Comparison of ENCODE assay signal across 8 mouse cellular contexts in the genomic region with DNA sequence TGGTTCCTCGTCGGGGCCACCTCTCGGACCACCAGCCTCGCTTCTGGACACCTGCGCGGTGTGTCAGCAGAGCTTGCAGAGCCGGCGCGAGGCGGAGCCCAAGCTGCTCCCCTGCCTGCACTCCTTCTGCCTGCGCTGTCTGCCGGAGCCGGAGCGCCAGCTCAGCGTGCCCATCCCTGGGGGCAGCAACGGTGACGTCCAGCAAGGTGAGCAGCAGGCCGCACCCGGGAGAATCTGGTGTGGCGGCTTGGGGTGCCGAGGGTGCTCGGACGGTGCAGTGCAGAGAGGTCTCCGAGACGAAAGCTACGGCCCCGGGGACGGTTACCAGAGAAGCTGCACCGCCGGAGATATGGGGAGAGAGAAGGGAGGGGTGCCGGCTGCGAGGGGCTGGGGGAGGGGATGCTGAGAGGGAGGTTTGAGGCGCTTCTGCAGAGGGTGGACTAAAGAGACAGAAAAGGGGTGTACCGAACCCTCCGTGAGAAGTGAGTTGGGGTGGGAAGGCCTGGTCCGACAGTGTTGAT. TPM values are rescaled to one million over a fixed set of nuclear protein-coding genes. Genes with fewer than 3 reads are reported as not detected.
A peak's percentile ranks its signal among the peaks of the same experiment; 100 is the strongest.
DNase-seq lines count a peak whose midpoint lies in the region; ATAC-seq lines count a peak whose summit lies in the region.

No protein-coding gene starts in this region.

- no peaks in the 10 kb centered on the region for H3K9me3 ChIP-seq in hindbrain, embryonic 15.5 days

- H3K4me2 ChIP-seq in hindbrain, embryonic 15.5 days: peak overlapping the region; percentile 96

- DNase-seq in R1 (ENCODE audit: low read depth, low spot score): peak; percentile 63
- DNase-seq in cerebellum, postnatal 10 days: peak; percentile 76 to 79
- DNase-seq in frontal cortex, postnatal 10 days (ENCODE audit: low spot score in 2 of 2): peak; percentile 40 to 60
- DNase-seq in left cerebral cortex, postnatal 14 days (ENCODE audit: low spot score in 2 of 2): peak; percentile 27 to 45
- peak; percentile 59 for DNase-seq in right cerebral cortex, postnatal 14 days
- peak; percentile 31 for DNase-seq in urinary bladder, postnatal 25 days (ENCODE audit: low spot score)

- ATAC-seq in hindbrain, embryonic 15.5 days (ENCODE audit: low FRiP score, low read depth): peak; percentile 73
- peak; percentile 45 for ATAC-seq in megakaryocyte progenitor cell, adult 5-6 weeks (replicated peaks; ENCODE audit: poor library complexity)

- intact Hi-C loops in left cerebral cortex, postnatal 14 days (cut with DNase I): no loop called here

- peak overlapping the region; percentile 100 for H3K4me3 ChIP-seq in hindbrain, embryonic 15.5 days

- H3K36me3 ChIP-seq in hindbrain, embryonic 15.5 days: 0 out of 2 replicates have a peak, but pooled peaks cover 5% of the 10 kb centered on the region

- peak overlapping the region; percentile 98 for H3K27ac ChIP-seq in hindbrain, embryonic 15.5 days (replicated peaks)

- H3K9ac ChIP-seq in hindbrain, embryonic 15.5 days: peak overlapping the region; percentile 100

- peaks cover 32% of the 10 kb centered on the region for H3K4me1 ChIP-seq in hindbrain, embryonic 15.5 days (replicated peaks)

- H3K27me3 ChIP-seq in hindbrain, embryonic 15.5 days: no peaks in the 10 kb centered on the region

- WGBS in hindbrain, embryonic 15.5 days: under 1% methylated on average over 34 of the region's 36 CpGs

RNA-seq across cellular contexts. Expression of a gene that starts 1.2 kb away (rescaled TPM):
- 25.1 and 29.8 TPM in 2 replicates for polyA plus RNA-seq in hindbrain, embryonic 15.5 days (2015; fragmentation: Nextera tagmentation; extraction: Ambion mirVana)
- 10 to 100 TPM; 54.5 to 55.0 TPM for total RNA-seq in left cerebral cortex, postnatal 14 days (2021)
- 97.0 and 110 TPM in 2 replicates for total RNA-seq in megakaryocyte progenitor cell, adult 5-6 weeks (2015)
- 47.9 and 54.6 TPM in 2 replicates for total RNA-seq in megakaryocyte progenitor cell, adult 5-6 weeks (2017)

Comparison
In these comparisons a context has a peak if more than half of its experiments do, and no peak if none do; other contexts are left out.
1. Peak in every context shown above with its lines: DNase-seq, ATAC-seq, H3K4me3 ChIP-seq and H3K27ac ChIP-seq.